Mouse (Mus musculus) retina, embryonic 14.5 days (tissue): ENCODE results near the gene Soga1.

Source experiments
- DNase-seq: peaks from one replicate; pipeline ENCODE4 v3.0.0-alpha.2; 2015; ENCODE audit warnings: low spot score

The Soga1 gene

GRCm38 (mm10) chr2:157079701-157080180, 687 bp upstream of the Soga1 start:
- DNase-seq: no peak

GRCm38 (mm10) chr2:157078059-157078792, 828 bp downstream of the Soga1 start:
- DNase-seq: no peak

GRCm38 (mm10) chr2:157077641-157078058, 1.4 kb downstream of the Soga1 start:
- peak; percentile 52 for DNase-seq

- DNase-seq: no peak
Measured at GRCm38 (mm10) chr2:157077160-157077559, 1.9 kb downstream of the Soga1 start.

- DNase-seq: no peak
Measured at GRCm38 (mm10) chr2:157076585-157076984, 2.5 kb downstream of the Soga1 start.

- no peak for DNase-seq
Measured at GRCm38 (mm10) chr2:157075685-157076084, 3.4 kb downstream of the Soga1 start.

GRCm38 (mm10) chr2:157075226-157075625, 3.8 kb downstream of the Soga1 start:
- no peak for DNase-seq

GRCm38 (mm10) chr2:157074772-157075171, 4.3 kb downstream of the Soga1 start:
- DNase-seq: no peak

- no peak for DNase-seq
Measured at GRCm38 (mm10) chr2:157074186-157074724, 4.8 kb downstream of the Soga1 start.

GRCm38 (mm10) chr2:157073378-157074052, 5.5 kb downstream of the Soga1 start:
- DNase-seq: no peak

- no peak for DNase-seq
Measured at GRCm38 (mm10) chr2:157072316-157072990, 6.6 kb downstream of the Soga1 start.

GRCm38 (mm10) chr2:157071556-157071955, 7.5 kb downstream of the Soga1 start:
- no peak for DNase-seq

GRCm38 (mm10) chr2:157070365-157070764, 8.7 kb downstream of the Soga1 start:
- no peak for DNase-seq

GRCm38 (mm10) chr2:157069755-157070315, 9.2 kb downstream of the Soga1 start:
- DNase-seq: no peak

GRCm38 (mm10) chr2:157069355-157069735, 9.7 kb downstream of the Soga1 start:
- peak; percentile 39 for DNase-seq

- DNase-seq: no peak
Measured at GRCm38 (mm10) chr2:157068701-157069354, 10.2 kb downstream of the Soga1 start.

- DNase-seq: no peak
Measured at GRCm38 (mm10) chr2:157066731-157067430, 12.2 kb downstream of the Soga1 start.

- no peak for DNase-seq
Measured at GRCm38 (mm10) chr2:157065879-157066226, 13.2 kb downstream of the Soga1 start.

GRCm38 (mm10) chr2:157064978-157065878, 13.8 kb downstream of the Soga1 start:
- no peak for DNase-seq

GRCm38 (mm10) chr2:157064136-157064535, 14.9 kb downstream of the Soga1 start:
- DNase-seq: no peak
